Mouse (Mus musculus): ENCODE data around the gene Mplkip. TPM values are rescaled to one million over a fixed set of nuclear protein-coding genes. Genes with fewer than 3 reads are reported as not detected.
A peak's percentile ranks its signal among the peaks of the same experiment; 100 is the strongest.

The Mplkip gene
- 59.5 and 60.0 TPM in 2 replicates for polyA plus RNA-seq (2014; fragmentation: Nextera tagmentation; extraction: Ambion mirVana)

GRCm38 (mm10) chr13:17694911-17695699 is at the start of gene Mplkip, which contains the start of gene Sugct:
Mplkip (plus strand) TSS chr13:17695192.
Sugct (minus strand) TSS chr13:17695553.
- peak within 1 kb of the TSS; percentile 62 for H3K4me2 ChIP-seq
- peak within 1 kb of the TSS; percentile 79 for H3K4me3 ChIP-seq (ENCODE audit: low read depth, low read length)
- no peaks in the 10 kb centered on the region for H3K27me3 ChIP-seq (ENCODE audit: control insufficient read depth, insufficient read depth, low read length)
- ATAC-seq (ENCODE audit: low FRiP score) (peak; percentile 99), DNase-seq (ENCODE audit: low spot score, missing footprints) (peak; percentile 100)
- H3K9ac ChIP-seq (ENCODE audit: low read length), result peak within 1 kb of the TSS; percentile 89
- WGBS, result under 1% methylated on average over 50 of the region's 66 CpGs
- 0 out of 2 replicates have a peak, but pooled peaks cover 4% of the 10 kb centered on the region for H3K4me1 ChIP-seq (ENCODE audit: control insufficient read depth, insufficient read depth, low read length)
- no peaks in the 10 kb centered on the region for H3K9me3 ChIP-seq (ENCODE audit: control insufficient read depth, low read length)
- peak within 1 kb of the TSS; percentile 74 for H3K27ac ChIP-seq (ENCODE audit: low read depth, low read length)
- H3K36me3 ChIP-seq (ENCODE audit: control insufficient read depth, insufficient read depth, low read length), result no peaks in the 10 kb centered on the region

GRCm38 (mm10) chr13:17667380-17667779 is 27.6 kb upstream of the Mplkip start:
- no peak overlapping the region for H3K4me2 ChIP-seq
- no peak overlapping the region for H3K4me3 ChIP-seq (ENCODE audit: low read depth, low read length)
- no peak overlapping the region for H3K27ac ChIP-seq (ENCODE audit: low read depth, low read length)
- H3K4me1 ChIP-seq (ENCODE audit: control insufficient read depth, insufficient read depth, low read length), result no peaks in the 10 kb centered on the region
- WGBS, result 88% methylated on average over 1 of the region's 1 CpGs
- H3K36me3 ChIP-seq (ENCODE audit: control insufficient read depth, insufficient read depth, low read length), result no peaks in the 10 kb centered on the region
- H3K27me3 ChIP-seq (ENCODE audit: control insufficient read depth, insufficient read depth, low read length), result no peaks in the 10 kb centered on the region
- H3K9me3 ChIP-seq (ENCODE audit: control insufficient read depth, low read length), result no peaks in the 10 kb centered on the region
- H3K9ac ChIP-seq (ENCODE audit: low read length), result no peak overlapping the region
- no peak for DNase-seq (ENCODE audit: low spot score, missing footprints)
- ATAC-seq (ENCODE audit: low FRiP score), result no peak

- 89% methylated on average over 1 of the region's 1 CpGs for WGBS
These were observed 23.9 kb upstream of the Mplkip start for GRCm38 (mm10) chr13:17671122-17671521.

GRCm38 (mm10) chr13:17689461-17689860 is 5.5 kb upstream of the Mplkip start:
- Histone ChIP-seq H3K4me1 (ENCODE audit: control insufficient read depth, insufficient read depth, low read length) (no peaks in the 10 kb centered on the region), H3K27ac (ENCODE audit: low read depth, low read length) (no peak overlapping the region), H3K9ac (ENCODE audit: low read length) (no peak overlapping the region), H3K4me3 (ENCODE audit: low read depth, low read length) (no peak overlapping the region), H3K36me3 (ENCODE audit: control insufficient read depth, insufficient read depth, low read length) (no peaks in the 10 kb centered on the region), H3K4me2 (no peak overlapping the region), H3K9me3 (ENCODE audit: control insufficient read depth, low read length) (no peaks in the 10 kb centered on the region), H3K27me3 (ENCODE audit: control insufficient read depth, insufficient read depth, low read length) (no peaks in the 10 kb centered on the region)
- no peak for ATAC-seq (ENCODE audit: low FRiP score)
- DNase-seq (ENCODE audit: low spot score, missing footprints), result no peak

More at GRCm38 (mm10) chr13:17671122-17671521, 23.9 kb upstream of the Mplkip start:
- Histone ChIP-seq H3K36me3 (ENCODE audit: control insufficient read depth, insufficient read depth, low read length) (no peaks in the 10 kb centered on the region), H3K9me3 (ENCODE audit: control insufficient read depth, low read length) (no peaks in the 10 kb centered on the region), H3K4me1 (ENCODE audit: control insufficient read depth, insufficient read depth, low read length) (no peaks in the 10 kb centered on the region), H3K9ac (ENCODE audit: low read length) (no peak overlapping the region), H3K4me2 (no peak overlapping the region), H3K27ac (ENCODE audit: low read depth, low read length) (no peak overlapping the region), H3K27me3 (ENCODE audit: control insufficient read depth, insufficient read depth, low read length) (no peaks in the 10 kb centered on the region), H3K4me3 (ENCODE audit: low read depth, low read length) (no peak overlapping the region)
- ATAC-seq (ENCODE audit: low FRiP score) (no peak), DNase-seq (ENCODE audit: low spot score, missing footprints) (no peak)

- no peaks in the 10 kb centered on the region for H3K4me1 ChIP-seq (ENCODE audit: control insufficient read depth, insufficient read depth, low read length)
These were observed 4.3 kb upstream of the Mplkip start for GRCm38 (mm10) chr13:17690686-17691085.

GRCm38 (mm10) chr13:17691436-17691835 is 3.6 kb upstream of the Mplkip start:
- Histone ChIP-seq H3K27me3 (ENCODE audit: control insufficient read depth, insufficient read depth, low read length) (no peaks in the 10 kb centered on the region), H3K27ac (ENCODE audit: low read depth, low read length) (no peak overlapping the region), H3K9me3 (ENCODE audit: control insufficient read depth, low read length) (no peaks in the 10 kb centered on the region), H3K4me3 (ENCODE audit: low read depth, low read length) (no peak overlapping the region), H3K9ac (ENCODE audit: low read length) (no peak overlapping the region), H3K4me1 (ENCODE audit: control insufficient read depth, insufficient read depth, low read length) (0 out of 2 replicates have a peak, but pooled peaks cover 2% of the 10 kb centered on the region), H3K4me2 (no peak overlapping the region), H3K36me3 (ENCODE audit: control insufficient read depth, insufficient read depth, low read length) (no peaks in the 10 kb centered on the region)
- ATAC-seq (ENCODE audit: low FRiP score) (no peak), DNase-seq (ENCODE audit: low spot score, missing footprints) (no peak)
- WGBS, result 70% methylated on average over 1 of the region's 1 CpGs

More at GRCm38 (mm10) chr13:17690686-17691085, 4.3 kb upstream of the Mplkip start:
- H3K27ac ChIP-seq (ENCODE audit: low read depth, low read length), result no peak overlapping the region
- DNase-seq (ENCODE audit: low spot score, missing footprints) (no peak), ATAC-seq (ENCODE audit: low FRiP score) (no peak)
- H3K9me3 ChIP-seq (ENCODE audit: control insufficient read depth, low read length), result no peaks in the 10 kb centered on the region
- H3K27me3 ChIP-seq (ENCODE audit: control insufficient read depth, insufficient read depth, low read length), result no peaks in the 10 kb centered on the region
- no peak overlapping the region for H3K4me3 ChIP-seq (ENCODE audit: low read depth, low read length)
- H3K4me2 ChIP-seq, result no peak overlapping the region
- no peaks in the 10 kb centered on the region for H3K36me3 ChIP-seq (ENCODE audit: control insufficient read depth, insufficient read depth, low read length)
- no peak overlapping the region for H3K9ac ChIP-seq (ENCODE audit: low read length)

- no peak for ATAC-seq (ENCODE audit: low FRiP score)
- Histone ChIP-seq H3K9ac (ENCODE audit: low read length) (no peak overlapping the region), H3K9me3 (ENCODE audit: control insufficient read depth, low read length) (no peaks in the 10 kb centered on the region), H3K27me3 (ENCODE audit: control insufficient read depth, insufficient read depth, low read length) (no peaks in the 10 kb centered on the region), H3K4me1 (ENCODE audit: control insufficient read depth, insufficient read depth, low read length) (0 out of 2 replicates have a peak, but pooled peaks cover 4% of the 10 kb centered on the region), H3K36me3 (ENCODE audit: control insufficient read depth, insufficient read depth, low read length) (no peaks in the 10 kb centered on the region), H3K4me2 (peak overlapping the region; percentile 53; the same call in 1 of the 2 replicates), H3K4me3 (ENCODE audit: low read depth, low read length) (no peak overlapping the region), H3K27ac (ENCODE audit: low read depth, low read length) (no peak overlapping the region)
- 74% methylated on average over 5 of the region's 5 CpGs for WGBS
- DNase-seq (ENCODE audit: low spot score, missing footprints), result peak; percentile 85
These were observed 1.2 kb upstream of the Mplkip start for GRCm38 (mm10) chr13:17693816-17694215.

- ATAC-seq (ENCODE audit: low FRiP score) (peak; percentile 89), DNase-seq (ENCODE audit: low spot score, missing footprints) (no peak)
- Histone ChIP-seq H3K9ac (ENCODE audit: low read length) (peak overlapping the region; percentile 55), H3K4me2 (peak overlapping the region; percentile 53), H3K36me3 (ENCODE audit: control insufficient read depth, insufficient read depth, low read length) (no peaks in the 10 kb centered on the region), H3K27ac (ENCODE audit: low read depth, low read length) (no peak overlapping the region; the same call in 1 of the 2 replicates), H3K4me3 (ENCODE audit: low read depth, low read length) (peak overlapping the region; percentile 79), H3K27me3 (ENCODE audit: control insufficient read depth, insufficient read depth, low read length) (no peaks in the 10 kb centered on the region), H3K9me3 (ENCODE audit: control insufficient read depth, low read length) (no peaks in the 10 kb centered on the region), H3K4me1 (ENCODE audit: control insufficient read depth, insufficient read depth, low read length) (0 out of 2 replicates have a peak, but pooled peaks cover 4% of the 10 kb centered on the region)
- under 1% methylated on average over 24 of the region's 25 CpGs for WGBS
These were observed 578 bp upstream of the Mplkip start for GRCm38 (mm10) chr13:17694414-17694813.

- DNase-seq (ENCODE audit: low spot score, missing footprints), result peak; percentile 86
- peak overlapping the region; percentile 79 for H3K4me3 ChIP-seq (ENCODE audit: low read depth, low read length)
- ATAC-seq (ENCODE audit: low FRiP score), result no peak
- H3K27ac ChIP-seq (ENCODE audit: low read depth, low read length), result peak overlapping the region; percentile 74; the same call in 1 of the 2 replicates
- 0 out of 2 replicates have a peak, but pooled peaks cover 4% of the 10 kb centered on the region for H3K4me1 ChIP-seq (ENCODE audit: control insufficient read depth, insufficient read depth, low read length)
- no peaks in the 10 kb centered on the region for H3K36me3 ChIP-seq (ENCODE audit: control insufficient read depth, insufficient read depth, low read length)
- H3K9me3 ChIP-seq (ENCODE audit: control insufficient read depth, low read length), result no peaks in the 10 kb centered on the region
- 14% methylated on average over 7 of the region's 7 CpGs for WGBS
- H3K4me2 ChIP-seq, result peak overlapping the region; percentile 62
- H3K9ac ChIP-seq (ENCODE audit: low read length), result peak overlapping the region; percentile 89
- no peaks in the 10 kb centered on the region for H3K27me3 ChIP-seq (ENCODE audit: control insufficient read depth, insufficient read depth, low read length)
These were observed 1.0 kb downstream of the Mplkip start for GRCm38 (mm10) chr13:17695898-17696580.
